Mouse (Mus musculus): Measurements from ENCODE around the gene Tmem190. TPM values are rescaled to one million over a fixed set of nuclear protein-coding genes. Genes with fewer than 3 reads are reported as not detected.

Tmem190 gene
- total and polyA plus RNA-seq, 3 experiments, result not detected

- TF ChIP-seq CTCF (conservative IDR thresholded peaks at IDR 0.05 in 1 of 2, IDR thresholded peaks at IDR 0.05 in 1 of 2; ENCODE audit: low read depth in 2 of 2, low read length in 2 of 2), result peak in 1 of 2 experiments; percentile 25; a peak in 2 of 4 replicates
These were observed 6.0 kb downstream of the Tmem190 start (continued) for GRCm38 (mm10) chr7:4788499-4789435.

- Histone ChIP-seq H3K4me1 (ENCODE audit: control insufficient read depth in 1 of 2, insufficient read depth in 2 of 2) (peaks cover 1 to 24% of the 10 kb centered on the region in 2 experiments; a peak in 2 of 4 replicates), H3K4me3 (replicated peaks in 1 of 3; ENCODE audit: low read depth in 2 of 3, low read length in 2 of 3, poor library complexity in 1 of 3) (peak within 1 kb of the TSS; percentile 48 to 87 (median 66)), H3K36me3 (replicated peaks in 1 of 2; ENCODE audit: control insufficient read depth in 1 of 2, insufficient read depth in 1 of 2, low read length in 1 of 2) (peaks cover 13 to 23% of the 10 kb centered on the region in 2 experiments), H3K27me3 (replicated peaks) (peaks cover 3% of the 10 kb centered on the region), H3K9me3 (replicated peaks; ENCODE audit: low read length) (no peaks in the 10 kb centered on the region), H3K27ac (ENCODE audit: insufficient read depth, low read depth) (peak within 1 kb of the TSS; percentile 79), H3K4me2 (ENCODE audit: insufficient read depth, low read depth, poor library complexity, severe bottlenecking) (peak within 1 kb of the TSS; percentile 83), H3K9ac (ENCODE audit: insufficient read depth, low read depth) (peak within 1 kb of the TSS; percentile 73), H3K79me2 (replicated peaks; ENCODE audit: control insufficient read depth, extremely low read depth, insufficient read depth, poor library complexity, severe bottlenecking) (peaks cover 17% of the 10 kb centered on the region)
- TF ChIP-seq BHLHE40 (IDR thresholded peaks at IDR 0.05; ENCODE audit: low read depth, low read length) (0 out of 2 replicates have a peak, but pooled peaks have one; percentile 12), IRF4 (IDR thresholded peaks at IDR 0.05; ENCODE audit: low read depth, low read length) (no peak)
- dilution Hi-C loops (cut with MboI; ENCODE audit: extremely low pct_ligation_motif_present, extremely low pct_unique_long_range_greater_than_20kb, low sequenced_read_pairs) (no loop called here), in situ Hi-C loops (cut with MboI; ENCODE audit: low pct_ligation_motif_present, low pct_unique_long_range_greater_than_20kb, low sequenced_read_pairs) (loop anchor here (10.0 kb wide), 2 partner anchors 85 to 165 kb away; no protein-coding TSS in a partner anchor)
- no peak for DNase-seq (ENCODE audit: extremely low read depth)
These were observed 6.7 kb downstream of the Tmem190 start, which contains the start of gene Tmem238 for GRCm38 (mm10) chr7:4789436-4789935. Tmem238 (minus strand) TSS chr7:4789656.

GRCm38 (mm10) chr7:4792278-4793212 lies 9.8 kb downstream of the Tmem190 start, which contains the start of gene Rpl28:
Rpl28 (plus strand) TSS chr7:4792874.
- peaks cover 3% of the 10 kb centered on the region for H3K27me3 ChIP-seq (replicated peaks)
- H3K9me3 ChIP-seq (replicated peaks; ENCODE audit: low read length), result no peaks in the 10 kb centered on the region
- H3K4me1 ChIP-seq (ENCODE audit: control insufficient read depth in 1 of 2, insufficient read depth in 2 of 2), result peaks cover 5 to 36% of the 10 kb centered on the region in 2 experiments; a peak in 2 of 4 replicates
- peak within 1 kb of the TSS; percentile 87 to 97 (median 91) for H3K4me3 ChIP-seq (replicated peaks in 1 of 3; ENCODE audit: low read depth in 2 of 3, low read length in 2 of 3, poor library complexity in 1 of 3)
- dilution Hi-C loops (cut with MboI; ENCODE audit: extremely low pct_ligation_motif_present, extremely low pct_unique_long_range_greater_than_20kb, low sequenced_read_pairs) (no loop called here), in situ Hi-C loops (cut with MboI; ENCODE audit: low pct_ligation_motif_present, low pct_unique_long_range_greater_than_20kb, low sequenced_read_pairs) (no loop called here)
- DNase-seq (ENCODE audit: extremely low read depth), result peak; percentile 98
- H3K79me2 ChIP-seq (replicated peaks; ENCODE audit: control insufficient read depth, extremely low read depth, insufficient read depth, poor library complexity, severe bottlenecking), result peaks cover 24% of the 10 kb centered on the region
- H3K9ac ChIP-seq (ENCODE audit: insufficient read depth, low read depth), result peak within 1 kb of the TSS; percentile 98
- H3K4me2 ChIP-seq (ENCODE audit: insufficient read depth, low read depth, poor library complexity, severe bottlenecking), result peak within 1 kb of the TSS; percentile 98
- H3K27ac ChIP-seq (ENCODE audit: insufficient read depth, low read depth), result peak within 1 kb of the TSS; percentile 89
- H3K36me3 ChIP-seq (replicated peaks in 1 of 2; ENCODE audit: control insufficient read depth in 1 of 2, insufficient read depth in 1 of 2, low read length in 1 of 2), result peaks cover 37 to 40% of the 10 kb centered on the region in 2 experiments
- TF ChIP-seq POLR2A (IDR thresholded peaks at IDR 0.05; ENCODE audit: low read depth, low read length) (peak; percentile 97), MAX (IDR thresholded peaks at IDR 0.05; ENCODE audit: low read length) (peak; percentile 92), SMC3 (IDR thresholded peaks at IDR 0.05; ENCODE audit: low read depth, low read length) (no peak), RAD21 (IDR thresholded peaks at IDR 0.05; ENCODE audit: low read depth, low read length) (no peak), PAX5 (IDR thresholded peaks at IDR 0.05; ENCODE audit: low read length) (no peak), UBTF (IDR thresholded peaks at IDR 0.05; ENCODE audit: low read depth, low read length) (0 out of 2 replicates have a peak, but pooled peaks have one; percentile 54), BHLHE40 (IDR thresholded peaks at IDR 0.05; ENCODE audit: low read depth, low read length) (no peak), ZMIZ1 (IDR thresholded peaks at IDR 0.05; ENCODE audit: low read depth, low read length) (peak; percentile 68; the same call in 1 of the 2 replicates), HCFC1 (IDR thresholded peaks at IDR 0.05; ENCODE audit: low read depth, low read length) (peak; percentile 91), GABPA (IDR thresholded peaks at IDR 0.05; ENCODE audit: insufficient replicate concordance, low read depth, low read length) (no peak; the same call in 1 of the 2 replicates), USF2 (conservative IDR thresholded peaks at IDR 0.05; ENCODE audit: low read depth, low read length) (no peak), RCOR1 (conservative IDR thresholded peaks at IDR 0.05; ENCODE audit: low read depth, low read length) (no peak), TCF12 (IDR thresholded peaks at IDR 0.05; ENCODE audit: low read depth, low read length) (peak; percentile 98), MXI1 (IDR thresholded peaks at IDR 0.05; ENCODE audit: low read depth, low read length) (no peak; the same call in 1 of the 2 replicates), SIN3A (IDR thresholded peaks at IDR 0.05; ENCODE audit: low read length) (peak; percentile 12; the same call in 1 of the 2 replicates), NRF1 (IDR thresholded peaks at IDR 0.05; ENCODE audit: low read depth, low read length) (peak; percentile 8; the same call in 1 of the 2 replicates), TBP (conservative IDR thresholded peaks at IDR 0.05; ENCODE audit: low read depth, low read length) (peak; percentile 98), KAT2A (IDR thresholded peaks at IDR 0.05; ENCODE audit: insufficient replicate concordance, low read length) (peak; percentile 90), EP300 (IDR thresholded peaks at IDR 0.05; ENCODE audit: low read length) (0 out of 2 replicates have a peak, but pooled peaks have one; percentile 12), ZC3H11A (IDR thresholded peaks at IDR 0.05; ENCODE audit: low read depth, low read length) (no peak), ETS1 (conservative IDR thresholded peaks at IDR 0.05; ENCODE audit: low read depth, low read length) (no peak), MEF2A (IDR thresholded peaks at IDR 0.05; ENCODE audit: borderline replicate concordance, low read depth, low read length) (no peak; the same call in 1 of the 2 replicates)

Data from CH12.LX (cell line).